Mouse (Mus musculus) stomach, postnatal 0 days (tissue): ENCODE measurements around the gene Prss30. TPM values are rescaled to one million over a fixed set of nuclear protein-coding genes. Genes with fewer than 3 reads are reported as not detected.
A peak's percentile ranks its signal among the peaks of the same experiment; 100 is the strongest.

Experiments used
- ATAC-seq: fragments of 200-750 bp; cut with Nextera tagmentation; 2 replicates; pipeline ENCODE4 v1.8.0; 2017; ENCODE audit not compliant: low FRiP score, low TSS enrichment
- DNase-seq: peaks from one replicate; pipeline ENCODE4 v3.0.0-alpha.2; 2016; ENCODE audit warnings: low spot score
- H3K27ac ChIP-seq: fragments of 300-500 bp; sonication (generic); replicated peaks from 2 replicates; pipeline ENCODE4 v1.5.1; 2014; ENCODE audit warnings: mild to moderate bottlenecking, control low read depth
- H3K27me3 ChIP-seq: fragments of 300-500 bp; sonication (generic); 2 replicates; pipeline ENCODE4 v1.6.1; 2014; ENCODE audit warnings: low read length; ENCODE audit not compliant: control insufficient read depth, insufficient read depth
- H3K36me3 ChIP-seq: fragments of 300-500 bp; sonication (generic); 2 replicates; pipeline ENCODE4 v1.6.1; 2014; ENCODE audit warnings: low read length, mixed read lengths; ENCODE audit not compliant: control insufficient read depth, insufficient read depth
- H3K4me1 ChIP-seq: fragments of 300-500 bp; sonication (generic); replicated peaks from 2 replicates; pipeline ENCODE4 v1.6.1; 2014; ENCODE audit warnings: antibody characterized with exemption; ENCODE audit not compliant: control insufficient read depth, insufficient read depth
- H3K4me2 ChIP-seq: fragments of 300-500 bp; sonication (generic); replicated peaks from 2 replicates; pipeline ENCODE4 v1.6.1; 2014; ENCODE audit warnings: low read depth, mild to moderate bottlenecking, control low read depth, moderate library complexity
- H3K4me3 ChIP-seq: fragments of 300-500 bp; sonication (generic); 2 replicates; pipeline ENCODE4 v1.5.1; 2014; ENCODE audit warnings: low read depth, low read length, control low read depth
- H3K9ac ChIP-seq: fragments of 300-500 bp; sonication (generic); 2 replicates; pipeline ENCODE4 v1.6.1; 2014; ENCODE audit warnings: mild to moderate bottlenecking, low read length, control low read depth, mixed read lengths
- H3K9me3 ChIP-seq: fragments of 300-500 bp; sonication (generic); 2 replicates; pipeline ENCODE4 v1.6.1; 2016; ENCODE audit warnings: low read length; ENCODE audit not compliant: control insufficient read depth
- CTCF ChIP-seq: IDR thresholded peaks from 2 replicates; pipeline ENCODE4 v1.5.1; 2016; ENCODE audit warnings: antibody characterized with exemption, low read depth, mild to moderate bottlenecking, moderate library complexity
- EP300 ChIP-seq: optimal IDR thresholded peaks from 2 replicates; pipeline ENCODE3; 2016; ENCODE audit warnings: antibody characterized with exemption
- WGBS: fragments of 180-500 bp; shearing (Covaris S2); extraction: QIAGEN DNeasy Blood & Tissue Kit; methylation state at CpG from one replicate; pipeline ENCODE4 v1.1.7; 2014; 5-methylcytosine and 5-hydroxymethylcytosine counted together
- polyA plus RNA-seq: library from polyadenylated mRNA; unstranded; fragments of >200 nt; fragmentation: Nextera tagmentation; extraction: Ambion mirVana; gene quantifications from 2 replicates; pipeline ENCODE4 v1.2.1, GENCODE M21; 2015

Gene Prss30
- polyA plus RNA-seq, 1 experiment from 2014 or later, result 0.08 TPM

GRCm38 (mm10) chr17:23994667-23995066 is 14.3 kb upstream of the Prss30 start:
- Histone ChIP-seq H3K27me3 (no peaks in the 10 kb centered on the region), H3K4me3 (no peak overlapping the region), H3K4me1 (no peaks in the 10 kb centered on the region), H3K9me3 (no peaks in the 10 kb centered on the region), H3K9ac (no peak overlapping the region), H3K36me3 (no peaks in the 10 kb centered on the region), H3K27ac (no peak overlapping the region), H3K4me2 (no peak overlapping the region)
- ATAC-seq, result no peak
- no peak for DNase-seq
- TF ChIP-seq CTCF (no peak), EP300 (no peak)
- 51% methylated on average over 7 of the region's 7 CpGs for WGBS

GRCm38 (mm10) chr17:23993559-23994428 is 13.4 kb upstream of the Prss30 start:
- Histone ChIP-seq H3K9ac (peak overlapping the region; percentile 53), H3K9me3 (no peaks in the 10 kb centered on the region), H3K27ac (no peak overlapping the region)

GRCm38 (mm10) chr17:23992789-23993553 is 12.6 kb upstream of the Prss30 start:
- H3K9me3 ChIP-seq, result no peaks in the 10 kb centered on the region
- no peak for TF ChIP-seq EP300
- no peak for TF ChIP-seq CTCF
- no peaks in the 10 kb centered on the region for H3K27me3 ChIP-seq
- 60% methylated on average over 9 of the region's 9 CpGs for WGBS
- H3K36me3 ChIP-seq, result no peaks in the 10 kb centered on the region
- H3K4me2 ChIP-seq, result peak overlapping the region; percentile 46; the same call in 1 of the 2 replicates
- H3K4me3 ChIP-seq, result peak overlapping the region; percentile 8; the same call in 1 of the 2 replicates
- H3K27ac ChIP-seq, result no peak overlapping the region
- no peak for DNase-seq
- ATAC-seq, result peak; percentile 30
- H3K4me1 ChIP-seq, result no peaks in the 10 kb centered on the region
- 0 out of 2 replicates have a peak overlapping the region, but pooled peaks have one; percentile 27 for H3K9ac ChIP-seq

More at GRCm38 (mm10) chr17:23993559-23994428, 13.4 kb upstream of the Prss30 start:
- H3K4me1 ChIP-seq, result no peaks in the 10 kb centered on the region
- peak overlapping the region; percentile 46 for H3K4me2 ChIP-seq
- no peaks in the 10 kb centered on the region for H3K36me3 ChIP-seq
- 9% methylated on average over 30 of the region's 31 CpGs for WGBS
- peak; percentile 64 for ATAC-seq
- DNase-seq, result peak; percentile 94
- H3K4me3 ChIP-seq, result peak overlapping the region; percentile 17; the same call in 1 of the 2 replicates
- TF ChIP-seq CTCF (peak; percentile 88), EP300 (peak; percentile 35)
- no peaks in the 10 kb centered on the region for H3K27me3 ChIP-seq

GRCm38 (mm10) chr17:23989802-23990201 is 9.4 kb upstream of the Prss30 start:
- H3K4me3 ChIP-seq, result no peak overlapping the region
- H3K4me2 ChIP-seq, result no peak overlapping the region
- H3K4me1 ChIP-seq, result no peaks in the 10 kb centered on the region
- no peaks in the 10 kb centered on the region for H3K36me3 ChIP-seq
- ATAC-seq (no peak), DNase-seq (no peak)
- 35% methylated on average over 2 of the region's 2 CpGs for WGBS
- H3K27me3 ChIP-seq, result no peaks in the 10 kb centered on the region
- H3K9me3 ChIP-seq, result no peaks in the 10 kb centered on the region
- H3K9ac ChIP-seq, result no peak overlapping the region
- TF ChIP-seq CTCF (no peak), EP300 (no peak)
- no peak overlapping the region for H3K27ac ChIP-seq

- H3K27me3 ChIP-seq, result no peaks in the 10 kb centered on the region
- no peak for DNase-seq
- no peaks in the 10 kb centered on the region for H3K36me3 ChIP-seq
- H3K4me1 ChIP-seq, result no peaks in the 10 kb centered on the region
- no peak for ATAC-seq
- TF ChIP-seq CTCF, result no peak
- WGBS, result 71% methylated on average over 1 of the region's 1 CpGs
- H3K9ac ChIP-seq, result no peak overlapping the region
- no peak overlapping the region for H3K27ac ChIP-seq
- no peaks in the 10 kb centered on the region for H3K9me3 ChIP-seq
- H3K4me3 ChIP-seq, result no peak overlapping the region
- H3K4me2 ChIP-seq, result no peak overlapping the region
Measured at GRCm38 (mm10) chr17:23984989-23985388, 4.6 kb upstream of the Prss30 start.
